Mouse (Mus musculus): ENCODE results near the gene 1700093K21Rik.

DNA sequence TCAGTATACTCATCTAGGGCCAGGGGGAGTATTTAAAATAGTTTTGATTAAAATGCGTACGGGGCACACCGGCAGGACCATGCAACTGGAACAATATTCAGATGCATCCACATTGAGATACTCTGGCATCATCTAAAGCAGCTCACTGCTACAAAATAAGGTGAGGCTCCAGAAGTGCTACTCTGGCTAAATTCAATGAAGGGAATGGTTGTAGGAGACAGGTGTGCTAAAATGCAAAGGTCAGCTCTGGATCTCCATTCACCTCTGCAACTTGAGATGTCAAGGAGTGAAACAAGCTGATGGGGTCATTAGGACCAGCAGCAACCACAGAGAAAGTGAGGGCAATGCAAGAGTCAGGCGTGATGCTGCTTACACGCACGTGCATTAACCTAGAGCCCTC lies 25.7 kb downstream of the 1700093K21Rik start:
- TF ChIP-seq MYOD1 (IDR thresholded peaks at IDR 0.05; ENCODE audit: control insufficient read depth, insufficient read length, low read depth) (no peak), CTCF (IDR thresholded peaks at IDR 0.05; ENCODE audit: control insufficient read depth, insufficient read depth, insufficient read length) (no peak), MAX (IDR thresholded peaks at IDR 0.05) (no peak), USF1 (IDR thresholded peaks at IDR 0.05; ENCODE audit: low read depth) (no peak), MYOG (IDR thresholded peaks at IDR 0.05; ENCODE audit: control insufficient read depth, extremely low read depth, insufficient read length) (no peak), FOSL1 (IDR thresholded peaks at IDR 0.05; ENCODE audit: insufficient read depth, low read length, poor library complexity, severe bottlenecking) (no peak), CEBPB (IDR thresholded peaks at IDR 0.05; ENCODE audit: low read depth) (no peak)
